Mouse (Mus musculus) cerebellum, postnatal 10 days (tissue): ENCODE results near the gene Dcun1d4.
A peak's percentile ranks its signal among the peaks of the same experiment; 100 is the strongest.
"Not testable (repeated sequence)": the region's sequence is repeated elsewhere in the genome, so short reads cannot be mapped to it uniquely, and the experiment has no call there.

ENCODE experiments used
- DNase-seq, 2 experiments: peaks; one replicate each; pipeline ENCODE4 v3.0.0; 2021; ENCODE audit warnings: mixed read lengths in 2 of 2

Gene Dcun1d4

GRCm38 (mm10) chr5:73480700-73481099, at the start of gene Dcun1d4:
Dcun1d4 (plus strand) TSS chr5:73481000.
- DNase-seq = no peak

DNA sequence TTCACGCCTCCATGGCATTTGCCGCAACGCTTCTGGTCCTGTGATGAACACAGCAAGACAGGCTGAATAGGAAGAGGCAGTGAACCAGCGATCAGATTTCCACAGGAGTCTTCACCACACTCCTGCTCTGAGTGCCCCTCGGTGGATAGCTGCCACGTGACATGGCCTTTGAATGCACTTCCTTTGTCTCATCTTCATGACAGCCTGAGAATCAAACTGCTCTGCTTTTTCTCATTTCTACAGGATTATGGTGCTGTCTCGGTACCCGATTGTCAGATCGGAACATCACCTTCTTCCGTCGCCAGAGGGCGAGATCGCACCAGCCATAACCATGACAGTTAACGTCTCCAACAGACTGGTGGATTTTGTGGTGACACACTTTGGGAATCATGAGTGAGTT, 49.2 kb upstream of the Dcun1d4 start:
- DNase-seq = peak; percentile 91

DNA sequence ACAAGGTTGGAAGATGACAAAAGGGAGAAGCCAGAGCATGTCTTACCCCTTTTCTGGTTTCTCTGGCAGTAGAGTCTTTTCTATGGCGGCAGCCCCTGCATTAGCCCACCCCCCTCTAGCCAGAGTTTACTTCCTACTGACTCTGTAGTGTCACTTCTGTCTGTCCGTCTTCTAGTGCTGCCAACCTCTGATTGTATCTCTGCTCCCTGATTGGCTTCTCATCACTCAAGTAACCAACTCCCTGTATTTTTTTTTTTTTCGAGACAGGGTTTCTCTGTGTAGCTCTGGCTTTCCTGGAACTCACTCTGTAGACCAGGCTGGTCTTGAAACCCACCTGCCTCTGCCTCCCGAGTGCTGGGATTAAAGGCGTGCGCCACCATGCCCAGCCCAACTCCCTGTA, 48.0 kb upstream of the Dcun1d4 start:
- DNase-seq = no peak

GRCm38 (mm10) chr5:73434764-73435163, 46.0 kb upstream of the Dcun1d4 start:
- DNase-seq = no peak

DNA sequence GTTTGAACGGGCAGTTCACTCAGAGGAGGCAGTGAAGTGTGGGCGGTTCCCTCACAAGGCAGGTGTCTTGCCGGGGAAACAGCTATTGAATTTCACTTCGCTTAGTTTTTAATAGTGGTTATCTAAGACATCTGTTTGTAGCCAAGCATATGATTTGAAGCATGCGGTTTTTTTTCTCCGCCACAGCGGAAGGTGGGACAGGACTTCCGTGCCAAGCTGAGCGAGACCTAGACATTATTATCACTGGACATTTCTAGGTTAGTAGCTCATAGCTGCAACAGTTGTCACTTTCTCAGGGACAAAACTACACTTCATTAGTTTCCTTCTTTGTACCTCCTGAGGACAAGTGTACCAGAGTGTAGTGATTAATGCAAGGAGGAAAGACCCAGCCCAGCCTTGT, 38.6 kb upstream of the Dcun1d4 start:
- no peak for DNase-seq

GRCm38 (mm10) chr5:73450276-73450675, 30.5 kb upstream of the Dcun1d4 start:
- no peak for DNase-seq

- DNase-seq = no peak
These were observed 26.1 kb upstream of the Dcun1d4 start for GRCm38 (mm10) chr5:73454502-73455306.

- DNase-seq = no peak
These were observed 25.5 kb upstream of the Dcun1d4 start for GRCm38 (mm10) chr5:73455307-73455687.

GRCm38 (mm10) chr5:73468462-73469433, 12.1 kb upstream of the Dcun1d4 start:
- no peak for DNase-seq

DNA sequence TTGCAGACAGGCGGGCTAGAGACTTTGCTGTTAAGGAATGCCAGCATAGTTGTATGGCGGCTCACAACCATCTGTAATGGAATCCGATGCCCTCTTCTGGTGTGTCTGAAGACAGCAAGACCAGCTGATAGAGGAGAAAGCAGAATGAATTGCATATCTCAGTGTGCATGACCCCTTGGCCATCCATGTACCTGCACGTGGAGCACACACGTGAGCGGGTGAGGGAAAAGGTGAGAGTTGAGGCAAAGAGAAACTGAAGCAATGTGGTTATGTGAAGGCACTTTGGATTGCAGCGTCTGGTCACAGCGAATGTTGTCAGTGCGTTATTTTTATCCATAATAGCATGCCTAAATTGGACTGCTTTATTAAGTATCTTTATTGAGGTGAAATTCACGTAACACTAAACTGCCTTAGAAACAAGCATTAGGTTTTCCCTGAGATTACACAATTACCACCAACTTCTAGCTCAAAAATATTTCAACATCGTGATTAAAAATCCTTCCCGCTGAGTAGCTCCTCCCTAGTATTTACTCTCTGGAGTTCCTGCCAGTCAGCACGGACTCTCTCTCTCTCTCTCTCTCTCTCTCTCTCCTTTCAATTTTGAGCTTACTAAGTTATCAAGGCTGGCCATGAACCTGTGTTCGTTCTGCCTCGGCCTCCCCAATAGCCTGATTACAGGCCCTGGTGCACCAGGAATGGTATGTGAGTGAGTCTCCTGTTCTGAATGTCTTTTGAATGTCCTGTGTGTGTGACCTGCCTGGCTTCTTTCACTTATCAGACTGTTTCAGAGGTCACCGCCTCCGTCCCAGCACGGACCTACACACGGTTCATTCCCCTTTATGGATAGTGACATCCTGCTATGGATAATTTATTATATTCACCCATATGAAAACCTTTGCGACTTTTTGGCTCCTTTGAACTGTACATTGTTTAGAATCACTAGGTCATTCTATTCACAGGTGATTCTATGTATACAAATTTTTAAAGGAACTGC, 6.1 kb upstream of the Dcun1d4 start:
- DNase-seq = no peak

DNA sequence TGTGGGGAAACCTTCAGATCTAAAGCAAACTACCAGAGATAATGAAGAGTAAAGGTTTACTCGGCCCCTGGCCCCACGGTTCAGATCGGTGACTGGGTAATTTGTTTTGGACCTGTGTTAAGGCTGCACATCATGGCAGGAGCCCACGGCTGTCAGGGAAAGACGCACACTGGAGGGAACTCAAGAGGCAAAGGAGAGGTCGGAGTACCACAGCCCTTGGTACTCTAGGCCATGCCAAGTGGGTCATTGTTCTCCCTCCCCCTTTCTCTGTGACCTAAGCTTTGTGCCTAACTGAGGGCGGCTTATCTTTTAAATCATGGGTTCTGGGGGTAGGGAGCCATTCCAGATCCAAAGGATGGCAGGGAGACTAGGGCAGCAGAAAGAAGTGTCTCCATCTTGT, 601 bp downstream of the Dcun1d4 start:
- no peak for DNase-seq

DNA sequence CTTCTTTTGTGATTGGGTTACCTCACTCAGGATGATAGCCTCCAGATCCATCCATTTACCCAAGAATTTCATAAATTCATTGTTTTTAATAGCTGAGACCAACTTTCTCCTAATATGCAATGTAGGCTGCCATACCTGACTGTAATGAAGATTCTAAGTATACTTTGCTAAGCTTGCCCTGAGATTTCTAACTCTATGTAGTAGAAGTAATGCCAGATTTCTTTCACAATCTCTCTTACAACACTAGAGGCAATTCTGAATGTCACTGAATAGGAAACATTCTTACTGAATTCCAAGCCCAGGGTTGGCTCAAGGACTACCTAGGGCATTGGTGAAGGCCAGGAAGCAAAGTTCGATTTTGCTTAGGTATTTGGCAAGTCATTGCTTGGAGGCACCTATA, 1.6 kb downstream of the Dcun1d4 start:
- not testable (repeated sequence) for DNase-seq

GRCm38 (mm10) chr5:73484016-73484615, 3.3 kb downstream of the Dcun1d4 start:
- no peak for DNase-seq

- no peak for DNase-seq
These were observed 5.7 kb downstream of the Dcun1d4 start for GRCm38 (mm10) chr5:73486451-73486850.

GRCm38 (mm10) chr5:73489915-73490314, 9.1 kb downstream of the Dcun1d4 start:
- peak; percentile 42 to 52 for DNase-seq

DNA sequence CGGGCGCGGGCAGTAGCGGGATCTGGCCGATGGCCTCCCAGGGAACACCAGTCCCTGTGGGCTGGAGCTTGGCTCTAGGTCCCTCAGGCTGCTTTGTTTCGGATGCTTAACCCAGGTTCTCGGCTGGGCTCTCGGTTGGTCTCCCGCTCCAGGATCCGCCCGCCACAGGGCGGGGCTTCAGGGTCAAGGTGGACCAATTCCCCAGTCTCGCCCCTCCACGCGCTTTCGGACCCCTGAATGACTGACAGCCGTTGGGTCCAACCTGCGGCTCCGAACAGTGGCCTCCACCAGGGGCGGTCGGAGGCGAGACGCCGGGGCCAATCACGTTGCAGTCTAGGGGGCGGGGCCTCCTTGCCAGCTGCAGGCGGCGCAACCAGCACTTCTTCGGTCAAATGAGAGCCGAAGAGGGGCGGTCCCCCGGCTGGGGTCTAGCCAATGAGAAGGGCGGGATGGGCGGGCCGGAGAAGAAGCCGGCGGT, 9.8 kb downstream of the Dcun1d4 start:
- peak; percentile 100 for DNase-seq

DNA sequence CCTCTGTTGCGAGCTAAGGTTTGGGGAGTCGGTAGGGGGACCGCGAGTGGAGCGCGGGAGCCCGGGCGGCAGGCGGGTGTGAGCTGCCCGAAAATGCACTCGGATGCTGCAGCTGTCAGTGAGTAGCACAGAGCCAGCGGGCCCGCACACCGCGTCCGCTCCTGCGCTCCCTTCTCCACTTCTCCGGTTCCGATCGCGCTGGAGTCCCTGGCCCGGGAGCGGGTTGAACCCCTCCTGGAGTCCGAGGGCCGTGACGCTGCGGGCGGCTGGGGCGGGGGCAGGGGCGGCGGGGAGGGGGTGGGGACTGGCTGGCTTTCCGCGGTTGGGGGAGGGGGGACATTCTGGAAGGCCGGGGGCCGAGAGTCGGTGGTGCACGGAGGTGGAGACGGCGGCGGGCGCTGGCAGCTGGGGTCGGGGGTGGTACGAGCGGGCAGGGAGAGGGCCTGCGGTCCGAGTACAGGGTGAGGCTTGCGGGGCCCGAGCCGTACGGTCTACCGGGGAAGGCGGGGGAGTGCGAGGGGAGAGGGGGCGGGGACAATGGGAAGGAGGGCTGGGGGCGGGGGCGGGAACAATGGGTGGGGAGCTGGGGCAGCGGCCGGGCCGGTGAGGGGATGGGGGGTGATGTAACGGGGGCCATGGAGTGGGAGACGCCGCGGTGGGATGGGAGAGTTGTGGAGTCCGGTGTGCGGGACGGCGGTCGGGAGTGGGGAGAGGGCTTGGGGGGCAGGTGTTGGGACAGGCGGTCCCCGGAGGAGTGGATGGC, 10.5 kb downstream of the Dcun1d4 start:
- DNase-seq = peak; percentile 82 to 84

DNA sequence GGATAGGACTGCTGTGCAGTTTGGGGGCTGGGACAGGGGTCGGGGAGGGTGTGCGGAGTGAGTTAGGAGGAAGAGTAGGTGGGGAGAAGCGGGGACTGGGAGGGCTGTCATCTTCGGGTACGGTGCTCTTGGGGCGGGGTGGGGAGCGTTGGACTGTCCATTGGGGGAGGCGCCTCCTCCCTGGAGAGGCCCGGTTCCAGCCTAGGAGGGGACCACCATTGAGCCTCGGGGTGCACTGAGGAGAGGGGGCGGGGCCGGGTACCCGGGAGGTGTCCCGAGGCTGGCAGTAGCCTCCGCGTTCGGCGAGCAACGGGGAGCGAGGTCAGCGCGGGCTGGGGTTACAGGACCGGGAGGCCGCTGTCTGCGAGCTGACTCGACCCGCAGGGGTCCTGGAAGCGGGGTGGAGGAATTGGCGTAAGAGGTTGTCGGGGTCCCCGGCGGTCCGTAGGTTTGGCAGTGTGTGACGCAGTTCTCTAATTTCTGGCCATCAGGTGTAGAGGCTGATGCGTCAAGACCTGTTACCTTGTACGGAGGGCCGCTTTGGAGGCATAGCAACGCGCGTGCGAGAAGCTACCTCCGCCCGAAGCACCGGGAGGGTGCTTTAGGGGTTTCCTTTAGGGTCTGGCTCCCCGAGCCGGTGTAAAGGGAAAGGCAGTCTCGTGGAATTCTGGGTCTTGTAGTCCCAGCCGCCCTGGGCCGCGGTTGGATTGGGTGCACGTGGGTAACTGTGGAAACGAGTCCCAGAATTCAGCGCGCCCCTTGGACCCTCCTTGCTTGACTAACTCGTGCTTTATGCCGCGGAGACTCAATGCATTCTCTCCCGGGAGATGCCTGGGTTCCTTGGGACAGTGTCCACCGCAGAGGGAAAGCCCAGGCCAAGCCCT, 11.3 kb downstream of the Dcun1d4 start:
- peak; percentile 91 to 94 for DNase-seq

DNA sequence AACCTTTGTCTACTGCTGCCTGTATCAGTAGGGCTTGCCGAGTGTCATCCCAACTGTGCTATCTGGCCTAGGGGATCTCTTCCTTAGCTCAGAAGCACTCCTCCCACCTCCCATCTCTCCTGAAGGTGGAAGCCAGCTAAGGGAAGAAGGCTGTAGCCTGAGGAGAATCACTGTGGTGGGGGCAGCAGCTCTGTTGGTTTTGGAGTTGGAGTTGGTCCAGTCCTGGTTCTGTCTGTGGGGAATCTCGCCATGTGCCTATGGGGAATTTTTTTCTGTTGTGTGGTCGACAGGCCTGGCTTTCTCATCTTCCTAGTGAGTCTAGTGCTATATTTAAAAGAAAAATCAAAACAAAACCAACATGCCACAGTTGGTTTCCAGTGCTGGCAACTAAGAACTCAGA, 16.6 kb downstream of the Dcun1d4 start:
- DNase-seq = no peak

- no peak for DNase-seq
These were observed 17.8 kb downstream of the Dcun1d4 start for GRCm38 (mm10) chr5:73498559-73498958.
